In the genomic region with DNA sequence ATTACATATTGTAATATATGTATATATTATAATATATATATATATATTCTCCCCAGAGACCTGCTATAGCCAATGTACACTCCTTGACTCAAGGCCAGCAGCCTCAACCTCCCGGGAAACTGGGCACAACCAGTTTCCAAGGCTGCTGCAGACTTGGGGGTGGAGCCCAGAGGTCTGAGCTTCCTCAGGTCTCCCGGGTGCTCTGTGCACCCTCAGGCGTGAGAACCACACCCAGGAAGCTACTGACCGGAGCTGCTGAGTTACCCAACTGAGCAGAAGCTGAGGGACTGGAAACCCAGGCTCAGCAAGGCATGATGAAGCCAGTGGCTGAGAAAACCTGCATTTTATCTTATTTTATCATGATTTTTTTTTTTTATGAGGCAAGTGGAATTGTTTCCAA, we compare ENCODE assay signal across 13 mouse cellular contexts. TPM values are rescaled to one million over a fixed set of nuclear protein-coding genes. Genes with fewer than 3 reads are reported as not detected.
A peak's percentile ranks its signal among the peaks of the same experiment; 100 is the strongest.
DNase-seq lines count a peak whose midpoint lies in the region; ATAC-seq lines count a peak whose summit lies in the region.
"Had no signal": no experiment of that assay in that cellular context is flagged by ENCODE, and none has a peak within 500 bp of the region (broad histone marks: within the 10 kb centered on the region; RNA-seq: fewer than 3 reads in every experiment).

No protein-coding gene starts in this region.

- H3K4me3 ChIP-seq in intestine, embryonic 16.5 days (ENCODE audit: low read length): no peak overlapping the region

- no peaks in the 10 kb centered on the region for H3K9me3 ChIP-seq in intestine, embryonic 16.5 days (ENCODE audit: control insufficient read depth, low read length)
- H3K9me3 ChIP-seq: heart, embryonic 13.5 days; lung, embryonic 15.5 days; neural tube, embryonic 13.5 days had no signal

- ATAC-seq in intestine, embryonic 16.5 days: peak; percentile 49; the same call in 1 of the 2 replicates
- ATAC-seq in megakaryocyte, adult 5-6 weeks (ENCODE audit: poor library complexity, severe bottlenecking): peak; percentile 74
- ATAC-seq: hindbrain, postnatal 0 days had no signal

- no peaks in the 10 kb centered on the region for H3K36me3 ChIP-seq in intestine, embryonic 16.5 days (ENCODE audit: control insufficient read depth, insufficient read depth, low read length)
- H3K36me3 ChIP-seq: heart, embryonic 13.5 days; lung, embryonic 15.5 days; neural tube, embryonic 13.5 days had no signal

- no peak overlapping the region for H3K4me2 ChIP-seq in intestine, embryonic 16.5 days (ENCODE audit: low read depth, low read length)

- peak; percentile 69 for DNase-seq in 3134 (ENCODE audit: extremely low read depth, insufficient read length, low spot score)
- peak; percentile 53 for DNase-seq in 3T3-L1 (ENCODE audit: low read depth, low spot score)
- DNase-seq in embryo, embryonic 10.5 days (ENCODE audit: low spot score): no peak
- no peak for DNase-seq in thymus, postnatal 0 days (ENCODE audit: low spot score)
- DNase-seq in frontal cortex, postnatal 36 days (ENCODE audit: low spot score in 2 of 2): no peak
- DNase-seq: right cerebral cortex, postnatal 14 days had no signal

- 22% methylated on average over 4 of the region's 4 CpGs for WGBS in intestine, embryonic 16.5 days

- no peak overlapping the region for H3K9ac ChIP-seq in intestine, embryonic 16.5 days (ENCODE audit: low read depth, low read length)

- H3K27ac ChIP-seq in intestine, embryonic 16.5 days (ENCODE audit: low read length): no peak overlapping the region
- H3K27ac ChIP-seq: hindbrain, postnatal 0 days; neural tube, embryonic 13.5 days had no signal

- peaks cover 4% of the 10 kb centered on the region; the same call in 1 of the 2 replicates for H3K4me1 ChIP-seq in intestine, embryonic 16.5 days (ENCODE audit: control insufficient read depth, insufficient read depth, low read length)

- no peaks in the 10 kb centered on the region for H3K27me3 ChIP-seq in intestine, embryonic 16.5 days (replicated peaks; ENCODE audit: control insufficient read depth, insufficient read depth, low read length)
- H3K27me3 ChIP-seq: lung, embryonic 15.5 days; neural tube, embryonic 13.5 days had no signal

RNA-seq across cellular contexts. Expression of a gene that starts 2.9 kb away (rescaled TPM):
- 4.4 and 5.9 TPM in 2 replicates for polyA plus RNA-seq in intestine, embryonic 16.5 days (2015; fragmentation: Nextera tagmentation; extraction: Ambion mirVana)
- total RNA-seq in megakaryocyte, adult 5-6 weeks (2015): 54.2 and 58.1 TPM in 2 replicates
- total RNA-seq in megakaryocyte, adult 5-6 weeks (2017): 60.7 and 63.3 TPM in 2 replicates
- 12.4 and 13.0 TPM in 2 replicates for polyA plus RNA-seq in thymus, postnatal 0 days (2015; fragmentation: Nextera tagmentation; extraction: Ambion mirVana)
- total RNA-seq: hindbrain, postnatal 0 days; left cerebral cortex, adult 18-20 months had no signal
- polyA plus RNA-seq: hindbrain, postnatal 0 days had no signal

RNA-seq across cellular contexts. Expression of a gene that starts 28.6 kb away (rescaled TPM):
- polyA plus RNA-seq in intestine, embryonic 16.5 days (2015; fragmentation: Nextera tagmentation; extraction: Ambion mirVana): 0.07 TPM in 2 replicates
- total RNA-seq in megakaryocyte, adult 5-6 weeks (2015): not detected in 2 replicates
- not detected in 2 replicates for total RNA-seq in megakaryocyte, adult 5-6 weeks (2017)
- polyA plus RNA-seq in thymus, postnatal 0 days (2015; fragmentation: Nextera tagmentation; extraction: Ambion mirVana): 0.46 and 0.77 TPM in 2 replicates
- polyA plus RNA-seq: heart, embryonic 13.5 days; neural tube, embryonic 13.5 days had no signal

RNA-seq across cellular contexts. Expression of a gene that starts 39.4 kb away (rescaled TPM):
- 0.51 and 0.56 TPM in 2 replicates for polyA plus RNA-seq in intestine, embryonic 16.5 days (2015; fragmentation: Nextera tagmentation; extraction: Ambion mirVana)
- total RNA-seq in megakaryocyte, adult 5-6 weeks (2015): 0.27 and 0.51 TPM in 2 replicates
- total RNA-seq in megakaryocyte, adult 5-6 weeks (2017): 0.26 TPM in 1 of 2 replicates, not detected in the other
- polyA plus RNA-seq in thymus, postnatal 0 days (2015; fragmentation: Nextera tagmentation; extraction: Ambion mirVana): 1.2 and 1.5 TPM in 2 replicates
- total RNA-seq: hindbrain, postnatal 0 days; left cerebral cortex, adult 18-20 months had no signal
- polyA plus RNA-seq: neural tube, embryonic 13.5 days had no signal

Comparison
In these comparisons a context has a peak if more than half of its experiments do, and no peak if none do; other contexts are left out.
1. DNase-seq: peak in 3134 (single experiment) and 3T3-L1 (single experiment); none in embryo, embryonic 10.5 days (single experiment), thymus, postnatal 0 days (single experiment) and frontal cortex, postnatal 36 days (0 of 2).